Mouse (Mus musculus): ENCODE measurements around the gene Zmym3. TPM values are rescaled to one million over a fixed set of nuclear protein-coding genes. Genes with fewer than 3 reads are reported as not detected.
"Not testable (repeated sequence)": the region's sequence is repeated elsewhere in the genome, so short reads cannot be mapped to it uniquely, and the experiment has no call there.

Gene Zmym3
- total RNA-seq, 2 experiments from 2014 or later = 7.8 to 9.7 TPM

DNA sequence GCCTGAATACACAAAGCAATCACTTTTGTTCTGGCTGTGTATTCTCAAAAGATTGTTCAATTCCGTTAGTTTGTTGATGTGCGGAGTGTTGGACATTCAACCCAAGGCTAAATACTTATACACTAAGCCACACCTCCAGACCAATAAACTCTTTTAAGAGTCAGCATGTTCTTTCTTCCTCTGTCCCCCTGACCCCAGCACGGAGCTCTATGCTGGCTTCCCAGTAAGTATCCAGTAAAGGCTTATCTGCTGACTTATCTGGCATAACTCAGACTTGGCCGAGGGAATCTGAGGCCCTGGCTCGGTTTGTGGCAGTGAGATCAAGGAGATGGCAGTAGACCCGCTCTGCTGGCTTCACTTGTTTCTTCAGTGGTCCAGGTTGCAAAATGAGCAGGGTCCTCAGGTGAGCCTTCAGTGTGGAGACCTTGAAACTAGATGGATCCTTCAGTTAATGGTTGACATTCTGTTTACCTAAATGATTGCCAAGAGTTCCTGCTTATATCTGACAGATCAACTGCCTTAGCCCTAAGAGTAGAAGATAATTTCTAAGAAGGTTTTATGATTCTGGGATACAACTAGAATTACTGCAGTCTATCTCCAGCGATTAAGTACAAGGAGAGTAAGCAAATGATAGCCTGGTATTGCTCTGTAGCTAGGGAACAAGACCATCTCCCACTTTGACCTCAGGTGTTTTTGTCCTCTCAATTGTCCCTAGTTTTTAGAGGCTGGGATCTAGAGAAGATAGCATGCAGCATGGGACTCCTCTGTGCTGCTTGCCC lies 44.3 kb downstream of the Zmym3 start, which contains the start of gene Gjb1:
Gene Gjb1, plus strand, starts transcription at position 189 of the 779 bp plus-strand sequence.
- DNase-seq = no peak

DNA sequence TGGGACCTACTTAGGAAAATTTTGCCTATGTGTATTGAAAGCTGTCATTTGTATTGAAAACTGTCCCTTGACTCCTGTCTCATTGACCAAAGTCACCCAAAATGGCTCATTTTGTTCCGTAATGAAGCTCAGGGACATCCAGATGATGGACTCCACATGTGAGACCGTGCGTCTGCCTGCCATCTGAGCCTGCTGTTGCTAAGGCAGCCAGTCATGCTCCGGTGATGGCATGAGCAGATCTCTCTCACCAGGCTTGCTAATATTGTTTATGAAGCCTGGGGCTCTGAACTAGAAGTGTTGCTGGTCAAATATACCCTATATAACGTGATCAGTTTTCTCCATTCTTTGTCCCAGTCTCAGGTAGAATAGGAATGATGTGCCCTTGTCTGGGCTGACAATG lies 47.7 kb downstream of the Zmym3 start:
- no peak for DNase-seq

DNA sequence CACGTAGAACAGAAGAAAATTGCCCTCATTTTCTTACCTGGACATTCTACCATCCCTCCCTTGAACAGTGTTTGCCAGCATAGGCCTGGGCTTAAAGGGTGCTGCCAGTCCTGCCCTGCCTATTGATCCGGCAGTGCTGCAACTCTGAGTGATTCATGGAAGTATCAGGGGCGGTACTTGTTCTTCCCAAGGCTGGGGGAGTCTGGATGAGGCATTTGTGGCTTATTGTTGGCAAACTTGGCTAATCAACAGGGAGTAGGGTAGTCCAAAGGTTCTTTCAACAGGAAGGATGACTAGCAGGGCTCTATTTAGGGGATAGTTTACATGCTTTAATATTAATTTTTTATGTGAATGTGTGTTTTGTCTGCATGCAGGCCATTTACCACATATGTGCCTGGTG lies 50.1 kb downstream of the Zmym3 start:
- no peak for DNase-seq

DNA sequence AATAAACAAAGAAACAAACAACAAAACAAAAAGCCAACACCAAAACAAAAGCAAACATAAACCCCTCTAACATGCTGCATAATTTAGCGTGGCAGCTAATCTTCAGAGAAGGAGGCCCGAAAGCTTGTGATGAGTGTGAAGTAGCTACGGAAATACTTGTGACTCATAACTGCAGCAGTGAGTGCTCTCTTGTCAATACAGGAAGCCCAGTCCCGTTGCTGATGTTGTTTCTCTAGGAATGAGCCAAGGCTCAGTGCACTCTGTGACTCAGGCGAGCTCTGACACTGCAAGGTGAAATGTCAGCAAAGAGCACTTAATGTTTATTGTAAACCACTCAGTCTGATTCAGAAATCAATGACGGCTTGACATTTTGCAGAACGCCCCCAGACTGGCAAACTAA lies 51.6 kb downstream of the Zmym3 start:
- no peak for DNase-seq

DNA sequence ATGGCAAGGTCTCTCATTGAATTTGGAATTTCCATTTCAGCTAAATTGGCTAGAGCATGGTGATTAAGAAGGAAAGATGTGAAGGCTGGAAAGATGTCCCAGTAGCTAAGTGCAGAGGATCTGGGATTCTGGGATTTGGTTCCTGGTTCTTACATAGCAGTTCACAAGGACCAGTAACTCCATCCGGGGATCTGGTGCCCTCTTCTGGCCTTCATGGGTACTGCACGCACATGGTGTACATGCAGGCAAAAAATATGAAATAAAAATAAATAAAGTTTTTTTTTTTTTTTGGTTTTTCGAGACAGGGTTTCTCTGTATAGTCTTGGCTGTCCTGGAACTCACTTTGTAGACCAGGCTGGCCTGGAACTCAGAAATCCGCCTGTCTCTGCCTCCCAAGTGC lies 61.7 kb downstream of the Zmym3 start:
- DNase-seq = not testable (repeated sequence)

Other genes starting within 250 kb of the Zmym3 start
- gene Snx12, start 198.3 kb downstream of the Zmym3 start, total RNA-seq (2021) = 10 to 100 TPM; 23.4 to 25.5 TPM
- 10 to 100 TPM; 84.7 to 93.9 TPM for gene Foxo4, start 166.3 kb downstream of the Zmym3 start, total RNA-seq (2021)
- gene Gm614, start 156.9 kb downstream of the Zmym3 start, total RNA-seq (2021) = not detected
- gene Il2rg, start 152.6 kb downstream of the Zmym3 start, total RNA-seq (2021) = 1 to 10 TPM; 1.3 to 2.6 TPM
- not detected for gene Gm20489, start 151.8 kb downstream of the Zmym3 start, total RNA-seq (2021)
- 10 to 100 TPM; 15.4 to 15.6 TPM for gene Med12, start 146.8 kb downstream of the Zmym3 start, total RNA-seq (2021)
- under 1 TPM; 0.08 to 0.20 TPM for gene Nlgn3, start 121.7 kb downstream of the Zmym3 start, total RNA-seq (2021)
- gene Gjb1, start 44.5 kb downstream of the Zmym3 start, total RNA-seq (2021) = under 1 TPM; 0.46 TPM
- gene Nono, start 8.5 kb upstream of the Zmym3 start, total RNA-seq (2021) = 10 to 100 TPM; 40.4 to 46.1 TPM
- gene Itgb1bp2, start 28.2 kb upstream of the Zmym3 start, total RNA-seq (2021) = 100 to 1,000 TPM; 228 to 250 TPM
- gene Taf1, start 111.9 kb upstream of the Zmym3 start, total RNA-seq (2021) = 1 to 10 TPM; 6.0 to 8.5 TPM
- gene Ogt, start 219.2 kb upstream of the Zmym3 start, total RNA-seq (2021) = 10 to 100 TPM; 56.9 to 62.1 TPM